Comparison of ENCODE assay signal across 8 mouse cellular contexts in the genomic region with DNA sequence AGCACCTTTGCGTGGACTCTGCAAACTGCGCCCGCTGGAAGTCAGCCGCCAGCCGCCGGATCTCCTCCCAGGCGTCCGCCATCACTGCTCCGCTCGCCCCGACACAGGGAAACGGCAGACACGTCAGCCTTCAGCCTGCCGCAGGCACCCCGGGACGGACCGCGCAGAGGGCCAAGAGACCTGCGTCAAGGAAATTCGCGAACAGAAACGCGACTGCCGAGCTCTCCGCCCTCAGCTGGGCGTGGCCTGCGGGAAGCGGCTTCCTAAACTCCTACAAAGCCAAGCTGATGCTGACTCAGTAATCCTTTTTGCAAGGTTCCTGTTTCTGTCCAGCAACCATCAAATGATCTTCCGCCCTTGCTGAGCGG. TPM values are rescaled to one million over a fixed set of nuclear protein-coding genes. Genes with fewer than 3 reads are reported as not detected.
DNase-seq lines count a peak whose midpoint lies in the region; ATAC-seq lines count a peak whose summit lies in the region.

A gene (minus strand): TSS at position 151 of the 368 bp plus-strand sequence.

- DNase-seq in adrenal gland, adult (ENCODE audit: inconsistent age in 2 of 2, low spot score in 1 of 2): peak; percentile 98 to 99
- DNase-seq in embryo, embryonic 10.5 days (ENCODE audit: low spot score): peak; percentile 94
- DNase-seq in gastrocnemius, postnatal 14 days: peak; percentile 97
- peak; percentile 95 to 97 for DNase-seq in left cerebral cortex, postnatal 10 days (ENCODE audit: extremely low spot score in 1 of 2, low spot score in 2 of 2)
- DNase-seq in right cerebral cortex, postnatal 25 days: peak; percentile 97
- peak; percentile 96 to 97 for DNase-seq in urinary bladder, postnatal 4 days (ENCODE audit: low spot score in 2 of 2)

- intact Hi-C loops in gastrocnemius, postnatal 14 days (cut with DNase I; ENCODE audit: low total_unique reads): no loop called here
- intact Hi-C loops in left cerebral cortex, postnatal 10 days (cut with DNase I): loop anchor here (10.0 kb wide), 1 partner anchor 513 kb away; no protein-coding TSS in a partner anchor

- ATAC-seq in inflammation-experienced regulatory T-cells, adult 6 months: peak; percentile 96
- peak; percentile 99 for ATAC-seq in megakaryocyte-erythroid progenitor cell, adult 5-6 weeks (replicated peaks; ENCODE audit: low FRiP score, low TSS enrichment, poor library complexity, severe bottlenecking)

RNA-seq across cellular contexts. Expression of the gene that starts here (rescaled TPM):
- 10 to 100 TPM; 31.0 to 31.3 TPM for total RNA-seq in gastrocnemius, postnatal 14 days (2021)
- polyA plus RNA-seq in inflammation-experienced regulatory T-cells, adult 6 months (2017; shearing (Covaris generic)): 10 to 100 TPM; 28.7 to 52.4 (median 33.9) TPM
- total RNA-seq in left cerebral cortex, postnatal 10 days (2021): 10 to 100 TPM; 31.1 to 34.6 TPM
- total RNA-seq in megakaryocyte-erythroid progenitor cell, adult 5-6 weeks (2014; fragmentation: Nextera tagmentation): 8.1 and 13.2 TPM in 2 replicates
- total RNA-seq in megakaryocyte-erythroid progenitor cell, adult 5-6 weeks (2017): 17.4 and 29.0 TPM in 2 replicates

Comparison
In these comparisons a context has a peak if more than half of its experiments do, and no peak if none do; other contexts are left out.
1. Peak in every context shown above with its lines: DNase-seq and ATAC-seq.